Mouse (Mus musculus) ES-E14 (cell line): ENCODE results near the gene Cav1.

Experiments used
- CHD2 ChIP-seq: IDR thresholded peaks from 2 replicates; pipeline ENCODE4 v1.6.1; 2014; ENCODE audit warnings: mild to moderate bottlenecking, low read depth, low read length, inconsistent platforms
- ZNF384 ChIP-seq: IDR thresholded peaks from 2 replicates; pipeline ENCODE4 v1.6.1; 2012; ENCODE audit warnings: low read depth, low read length, inconsistent platforms

GRCm38 (mm10) chr6:17307461-17308115 is 1.5 kb downstream of the Cav1 start:
- TF ChIP-seq ZNF384, result no peak
- TF ChIP-seq CHD2, result no peak
